Mouse (Mus musculus) liver, adult 2 months (tissue): ENCODE measurements around the gene Pfas.

Experiments
- CTCF ChIP-seq: fragments of 200-500 bp; IDR thresholded peaks from 2 replicates; pipeline ENCODE4 v1.5.1; 2011; ENCODE audit warnings: low read depth, low read length, control low read depth
- POLR2A ChIP-seq: fragments of 200-500 bp; IDR thresholded peaks from 2 replicates; pipeline ENCODE4 v1.6.1; 2011; ENCODE audit warnings: low read length, control low read depth; ENCODE audit not compliant: insufficient read depth; ENCODE audit errors: extremely low read depth

- TF ChIP-seq POLR2A (no peak), CTCF (no peak)
Observed at GRCm38 (mm10) chr11:68987365-68987882, 20.8 kb downstream of the Pfas start.
